Mouse (Mus musculus) intestine, embryonic 15.5 days (tissue): ENCODE data around the gene Ankrd44. TPM values are rescaled to one million over a fixed set of nuclear protein-coding genes. Genes with fewer than 3 reads are reported as not detected.

Source experiments
- ATAC-seq: fragments of 200-750 bp; cut with Nextera tagmentation; 2 replicates; pipeline ENCODE4 v1.8.0; 2017; ENCODE audit warnings: moderate TSS enrichment, moderate library complexity
- H3K27ac ChIP-seq: fragments of 300-500 bp; sonication (generic); 2 replicates; pipeline ENCODE4 v1.5.1; 2015; ENCODE audit warnings: mild to moderate bottlenecking, inconsistent platforms
- H3K27me3 ChIP-seq: fragments of 300-500 bp; sonication (generic); replicated peaks from 2 replicates; pipeline ENCODE4 v1.6.1; 2015; ENCODE audit warnings: inconsistent platforms
- H3K36me3 ChIP-seq: fragments of 300-500 bp; sonication (generic); 2 replicates; pipeline ENCODE4 v1.6.1; 2015; ENCODE audit warnings: inconsistent platforms
- H3K4me1 ChIP-seq: fragments of 300-500 bp; sonication (generic); replicated peaks from 2 replicates; pipeline ENCODE4 v1.6.1; 2015; ENCODE audit warnings: inconsistent platforms
- H3K4me2 ChIP-seq: fragments of 300-500 bp; sonication (generic); replicated peaks from 2 replicates; pipeline ENCODE4 v1.6.1; 2015; ENCODE audit warnings: mild to moderate bottlenecking, inconsistent platforms
- H3K4me3 ChIP-seq: fragments of 300-500 bp; sonication (generic); replicated peaks from 2 replicates; pipeline ENCODE4 v1.5.1; 2015; ENCODE audit warnings: inconsistent platforms
- H3K9ac ChIP-seq: fragments of 300-500 bp; sonication (generic); 2 replicates; pipeline ENCODE4 v1.6.1; 2015; ENCODE audit warnings: inconsistent platforms
- H3K9me3 ChIP-seq: fragments of 300-500 bp; sonication (generic); 2 replicates; pipeline ENCODE4 v1.6.1; 2016; ENCODE audit warnings: inconsistent platforms
- WGBS: fragments of 180-500 bp; shearing (Covaris S2); methylation state at CpG from one replicate; pipeline ENCODE4 v1.1.7; 2015; 5-methylcytosine and 5-hydroxymethylcytosine counted together
- polyA plus RNA-seq: library from polyadenylated mRNA; unstranded; fragments of >200 nt; fragmentation: Nextera tagmentation; extraction: Ambion mirVana; gene quantifications from 2 replicates; pipeline ENCODE4 v1.2.1, GENCODE M21; 2015

Ankrd44 gene
- polyA plus RNA-seq, 1 experiment from 2014 or later, result 7.4 TPM

DNA sequence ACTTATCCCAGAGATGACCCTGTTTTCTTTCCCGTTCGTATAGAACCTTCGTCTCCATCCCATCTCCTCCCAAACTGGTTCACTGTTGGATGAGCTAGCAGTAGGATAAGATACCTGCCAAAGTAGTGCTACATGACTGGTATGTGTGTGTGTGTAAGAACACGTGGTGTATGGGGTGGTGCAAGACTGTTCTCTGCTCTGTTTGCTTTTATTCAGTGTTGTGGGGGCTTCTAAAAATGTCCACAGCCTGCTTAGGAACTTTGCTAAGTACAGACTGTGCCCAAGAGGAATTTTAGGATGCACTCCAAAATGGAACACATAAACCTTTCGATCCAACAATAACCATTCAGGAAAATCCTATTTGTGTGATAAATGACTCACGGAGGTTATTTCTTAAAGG is 209.3 kb downstream of the Ankrd44 start:
- ATAC-seq, result no peak
- H3K36me3 ChIP-seq, result no peaks in the 10 kb centered on the region

DNA sequence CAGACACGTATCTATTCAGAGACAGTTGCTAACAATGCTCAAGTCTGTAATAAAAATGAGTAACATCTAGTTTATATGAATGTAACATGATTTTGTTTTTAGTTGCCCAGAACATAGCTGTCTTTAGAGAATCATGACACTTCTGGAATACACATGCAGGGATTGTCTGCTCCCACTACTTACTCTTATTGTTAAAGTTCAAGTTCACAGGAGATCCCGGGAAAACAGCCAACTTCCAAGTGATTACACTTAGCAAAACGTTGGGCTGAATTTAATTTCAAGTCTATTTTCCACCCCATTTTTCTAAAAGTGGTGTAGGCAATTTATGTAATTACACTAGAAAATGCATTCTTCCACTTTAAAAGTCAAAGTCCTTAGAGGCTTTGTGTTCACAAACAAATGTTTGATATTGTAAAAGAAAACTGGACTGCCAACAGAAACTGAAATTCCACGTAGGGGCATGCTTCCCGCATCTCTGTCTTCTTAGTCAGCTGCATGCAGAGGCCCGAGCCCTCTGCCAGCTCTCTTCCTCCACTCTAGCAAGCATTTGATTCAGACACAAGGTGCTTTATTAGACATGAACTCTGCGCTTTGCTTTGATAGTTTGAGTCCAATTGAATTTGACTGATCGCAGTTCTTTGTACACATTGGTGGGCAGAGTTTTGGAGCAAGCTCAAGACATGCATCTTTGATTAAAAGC is 211.0 kb downstream of the Ankrd44 start:
- Histone ChIP-seq H3K4me3 (no peak overlapping the region), H3K36me3 (no peaks in the 10 kb centered on the region), H3K4me1 (no peaks in the 10 kb centered on the region), H3K27me3 (no peaks in the 10 kb centered on the region), H3K27ac (no peak overlapping the region), H3K9me3 (0 out of 2 replicates have a peak, but pooled peaks cover 3% of the 10 kb centered on the region), H3K4me2 (no peak overlapping the region), H3K9ac (no peak overlapping the region)
- ATAC-seq, result no peak
- 64% methylated on average over 8 of the region's 8 CpGs for WGBS

More for the DNA sequence above, 209.3 kb downstream of the Ankrd44 start:
- no peaks in the 10 kb centered on the region for H3K27me3 ChIP-seq
- H3K4me1 ChIP-seq, result no peaks in the 10 kb centered on the region
- WGBS, result 91% methylated on average over 6 of the region's 6 CpGs
- no peak overlapping the region for H3K27ac ChIP-seq
- no peak overlapping the region for H3K9ac ChIP-seq
- no peak overlapping the region for H3K4me3 ChIP-seq
- H3K4me2 ChIP-seq, result no peak overlapping the region
- H3K9me3 ChIP-seq, result 0 out of 2 replicates have a peak, but pooled peaks cover 3% of the 10 kb centered on the region

- Histone ChIP-seq H3K9ac (no peak overlapping the region), H3K4me2 (no peak overlapping the region), H3K9me3 (0 out of 2 replicates have a peak, but pooled peaks cover 3% of the 10 kb centered on the region), H3K4me1 (no peaks in the 10 kb centered on the region), H3K27me3 (no peaks in the 10 kb centered on the region), H3K36me3 (no peaks in the 10 kb centered on the region), H3K4me3 (no peak overlapping the region), H3K27ac (no peak overlapping the region)
- WGBS, result 60% methylated on average over 11 of the region's 11 CpGs
- no peak for ATAC-seq
Observed at GRCm38 (mm10) chr1:54713231-54714173, 212.7 kb downstream of the Ankrd44 start.

DNA sequence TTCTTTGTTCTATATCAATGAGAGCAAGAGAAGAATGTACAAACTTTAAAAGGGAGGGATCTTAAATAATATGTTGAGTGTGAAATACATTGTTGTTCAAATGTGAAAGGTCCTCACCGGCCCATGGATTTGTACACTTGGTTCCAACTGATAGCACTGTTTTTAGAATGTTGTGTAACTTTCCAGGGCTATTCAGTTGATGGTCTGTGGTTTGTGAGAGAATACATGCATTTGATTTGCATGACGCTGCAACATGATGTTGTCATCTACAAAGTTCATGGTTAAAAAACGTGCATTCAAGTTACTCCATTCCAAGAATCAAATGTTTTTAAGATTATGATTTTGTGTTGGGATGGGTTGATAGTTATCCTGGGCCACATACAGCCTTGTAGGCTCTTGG is 214.6 kb downstream of the Ankrd44 start:
- Histone ChIP-seq H3K27me3 (no peaks in the 10 kb centered on the region), H3K36me3 (no peaks in the 10 kb centered on the region), H3K4me2 (no peak overlapping the region), H3K4me3 (no peak overlapping the region), H3K27ac (no peak overlapping the region), H3K9me3 (0 out of 2 replicates have a peak, but pooled peaks cover 3% of the 10 kb centered on the region), H3K4me1 (no peaks in the 10 kb centered on the region), H3K9ac (no peak overlapping the region)
- ATAC-seq, result no peak
- WGBS, result 91% methylated on average over 3 of the region's 3 CpGs

- Histone ChIP-seq H3K4me2 (no peak overlapping the region), H3K9ac (no peak overlapping the region), H3K36me3 (no peaks in the 10 kb centered on the region), H3K9me3 (0 out of 2 replicates have a peak, but pooled peaks cover 3% of the 10 kb centered on the region), H3K4me1 (no peaks in the 10 kb centered on the region), H3K27me3 (no peaks in the 10 kb centered on the region), H3K27ac (no peak overlapping the region), H3K4me3 (no peak overlapping the region)
- WGBS, result 76% methylated on average over 1 of the region's 1 CpGs
- no peak for ATAC-seq
Observed at GRCm38 (mm10) chr1:54710550-54710949, 215.6 kb downstream of the Ankrd44 start.

- Histone ChIP-seq H3K9ac (no peak overlapping the region), H3K27me3 (no peaks in the 10 kb centered on the region), H3K4me3 (no peak overlapping the region), H3K9me3 (0 out of 2 replicates have a peak, but pooled peaks cover 3% of the 10 kb centered on the region), H3K4me1 (no peaks in the 10 kb centered on the region), H3K4me2 (no peak overlapping the region), H3K27ac (no peak overlapping the region), H3K36me3 (no peaks in the 10 kb centered on the region)
- no peak for ATAC-seq
- WGBS, result 84% methylated on average over 8 of the region's 8 CpGs
Observed at GRCm38 (mm10) chr1:54707888-54708565, 218.2 kb downstream of the Ankrd44 start.

- 77% methylated on average over 10 of the region's 10 CpGs for WGBS
- no peaks in the 10 kb centered on the region for H3K36me3 ChIP-seq
- H3K9me3 ChIP-seq, result 0 out of 2 replicates have a peak, but pooled peaks cover under 1% of the 10 kb centered on the region
- no peak overlapping the region for H3K4me2 ChIP-seq
- no peak overlapping the region for H3K4me3 ChIP-seq
- no peak overlapping the region for H3K27ac ChIP-seq
- no peak overlapping the region for H3K9ac ChIP-seq
- H3K4me1 ChIP-seq, result no peaks in the 10 kb centered on the region
- ATAC-seq, result no peak
- H3K27me3 ChIP-seq, result no peaks in the 10 kb centered on the region
Observed at GRCm38 (mm10) chr1:54707036-54707887, 218.9 kb downstream of the Ankrd44 start.

DNA sequence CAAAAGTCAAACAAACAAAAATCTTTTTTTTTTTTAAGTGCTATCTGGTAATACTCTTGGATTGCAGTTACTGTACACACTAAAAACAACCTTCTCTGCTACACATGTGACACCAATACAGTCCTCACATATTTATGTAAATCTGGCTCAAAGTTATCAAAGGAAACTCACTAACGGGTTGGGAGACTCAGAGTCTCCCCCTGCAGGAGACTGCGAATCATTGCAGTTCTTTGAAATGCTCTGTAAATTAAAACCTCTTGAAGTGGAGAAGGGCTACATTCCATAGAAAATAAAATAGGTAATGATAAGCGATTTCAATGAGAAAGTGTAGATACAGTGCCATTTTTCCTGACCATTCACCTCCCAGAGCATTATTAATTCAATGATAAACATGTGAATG is 219.6 kb downstream of the Ankrd44 start:
- Histone ChIP-seq H3K4me2 (no peak overlapping the region), H3K27ac (no peak overlapping the region), H3K9ac (no peak overlapping the region), H3K9me3 (no peaks in the 10 kb centered on the region), H3K4me3 (no peak overlapping the region), H3K27me3 (no peaks in the 10 kb centered on the region), H3K4me1 (no peaks in the 10 kb centered on the region), H3K36me3 (no peaks in the 10 kb centered on the region)
- ATAC-seq, result no peak
- 29% methylated on average over 3 of the region's 3 CpGs for WGBS

DNA sequence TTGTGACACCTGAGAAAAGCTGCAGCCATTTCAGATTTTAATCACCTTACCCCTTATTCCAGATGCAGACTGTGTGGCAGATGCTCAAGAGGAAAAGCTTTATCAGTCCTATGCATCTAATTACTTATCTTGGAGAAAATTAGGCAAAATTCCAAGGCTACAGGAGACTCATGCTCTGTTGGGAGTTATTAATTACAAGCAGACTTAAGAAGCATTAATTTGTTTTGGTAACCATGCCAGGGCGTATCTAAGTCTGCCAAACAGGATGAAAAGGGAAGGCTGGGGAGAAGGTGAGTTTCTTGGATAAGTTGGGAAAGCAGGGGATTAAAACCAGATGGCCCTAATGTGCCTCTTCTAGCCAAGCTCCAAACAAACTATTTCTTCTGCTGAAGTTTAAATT is 222.7 kb downstream of the Ankrd44 start:
- Histone ChIP-seq H3K9me3 (no peaks in the 10 kb centered on the region), H3K4me2 (no peak overlapping the region), H3K27me3 (no peaks in the 10 kb centered on the region), H3K4me3 (no peak overlapping the region), H3K36me3 (no peaks in the 10 kb centered on the region), H3K27ac (no peak overlapping the region), H3K9ac (no peak overlapping the region), H3K4me1 (no peaks in the 10 kb centered on the region)
- no peak for ATAC-seq
- 75% methylated on average over 1 of the region's 1 CpGs for WGBS

- no peak overlapping the region for H3K9ac ChIP-seq
- no peak overlapping the region for H3K4me3 ChIP-seq
- H3K36me3 ChIP-seq, result no peaks in the 10 kb centered on the region
- no peak overlapping the region for H3K4me2 ChIP-seq
- ATAC-seq, result no peak
- no peaks in the 10 kb centered on the region for H3K9me3 ChIP-seq
- H3K27me3 ChIP-seq, result no peaks in the 10 kb centered on the region
- no peaks in the 10 kb centered on the region for H3K4me1 ChIP-seq
- H3K27ac ChIP-seq, result no peak overlapping the region
Observed at GRCm38 (mm10) chr1:54702918-54703317, 223.3 kb downstream of the Ankrd44 start.

- 91% methylated on average over 3 of the region's 3 CpGs for WGBS
Observed at GRCm38 (mm10) chr1:54695396-54695795, 230.8 kb downstream of the Ankrd44 start.

More at GRCm38 (mm10) chr1:54695396-54695795, 230.8 kb downstream of the Ankrd44 start:
- Histone ChIP-seq H3K4me3 (no peak overlapping the region), H3K36me3 (no peaks in the 10 kb centered on the region), H3K27me3 (no peaks in the 10 kb centered on the region), H3K27ac (no peak overlapping the region), H3K9me3 (no peaks in the 10 kb centered on the region), H3K4me2 (no peak overlapping the region), H3K4me1 (no peaks in the 10 kb centered on the region), H3K9ac (no peak overlapping the region)
- no peak for ATAC-seq
